Mouse (Mus musculus) hindbrain, embryonic 11.5 days (tissue): ENCODE results near the gene Kif5c. TPM values are rescaled to one million over a fixed set of nuclear protein-coding genes. Genes with fewer than 3 reads are reported as not detected.

Source experiments
- ATAC-seq: fragments of 200-750 bp; cut with Nextera tagmentation; 2 replicates; pipeline ENCODE4 v1.8.0; 2017; ENCODE audit warnings: mild to moderate bottlenecking, moderate TSS enrichment, moderate library complexity; ENCODE audit not compliant: low FRiP score
- DNase-seq: peaks from one replicate; pipeline ENCODE4 v3.0.0-alpha.2; 2015; ENCODE audit warnings: low spot score
- H3K27ac ChIP-seq: fragments of 300-500 bp; sonication (generic); 2 replicates; pipeline ENCODE4 v1.5.1; 2014; ENCODE audit warnings: mild to moderate bottlenecking, low read depth, low read length
- H3K27me3 ChIP-seq: fragments of 300-500 bp; sonication (generic); 2 replicates; pipeline ENCODE4 v1.6.1; 2014; ENCODE audit warnings: mild to moderate bottlenecking, low read length, moderate library complexity, mixed read lengths; ENCODE audit not compliant: control insufficient read depth, insufficient read depth
- H3K36me3 ChIP-seq: fragments of 300-500 bp; sonication (generic); 2 replicates; pipeline ENCODE4 v1.6.1; 2014; ENCODE audit warnings: mild to moderate bottlenecking, low read length, moderate library complexity, mixed read lengths; ENCODE audit not compliant: control insufficient read depth, insufficient read depth
- H3K4me1 ChIP-seq: fragments of 300-500 bp; sonication (generic); replicated peaks from 2 replicates; pipeline ENCODE4 v1.6.1; 2014; ENCODE audit warnings: low read length, mixed read lengths; ENCODE audit not compliant: control insufficient read depth, insufficient read depth
- H3K4me2 ChIP-seq: fragments of 300-500 bp; sonication (generic); replicated peaks from 2 replicates; pipeline ENCODE4 v1.6.1; 2014; ENCODE audit warnings: mild to moderate bottlenecking, low read depth, low read length
- H3K4me3 ChIP-seq: fragments of 300-500 bp; sonication (generic); 2 replicates; pipeline ENCODE4 v1.5.1; 2014; ENCODE audit warnings: low read depth, low read length
- H3K9ac ChIP-seq: fragments of 300-500 bp; sonication (generic); 2 replicates; pipeline ENCODE4 v1.6.1; 2014; ENCODE audit warnings: low read depth, low read length
- H3K9me3 ChIP-seq: fragments of 300-500 bp; sonication (generic); 2 replicates; pipeline ENCODE4 v1.6.1; 2016; ENCODE audit warnings: low read length; ENCODE audit not compliant: control insufficient read depth
- WGBS: fragments of 180-500 bp; shearing (Covaris S2); extraction: QIAGEN DNeasy Blood & Tissue Kit; methylation state at CpG from one replicate; pipeline ENCODE4 v1.1.7; 2014; 5-methylcytosine and 5-hydroxymethylcytosine counted together
- polyA plus RNA-seq: library from polyadenylated mRNA; unstranded; fragments of >200 nt; fragmentation: Nextera tagmentation; extraction: Ambion mirVana; gene quantifications from 2 replicates; pipeline ENCODE4 v1.2.1, GENCODE M21; 2014

The Kif5c gene
- polyA plus RNA-seq, 1 experiment from 2014 or later, result 112 TPM

DNA sequence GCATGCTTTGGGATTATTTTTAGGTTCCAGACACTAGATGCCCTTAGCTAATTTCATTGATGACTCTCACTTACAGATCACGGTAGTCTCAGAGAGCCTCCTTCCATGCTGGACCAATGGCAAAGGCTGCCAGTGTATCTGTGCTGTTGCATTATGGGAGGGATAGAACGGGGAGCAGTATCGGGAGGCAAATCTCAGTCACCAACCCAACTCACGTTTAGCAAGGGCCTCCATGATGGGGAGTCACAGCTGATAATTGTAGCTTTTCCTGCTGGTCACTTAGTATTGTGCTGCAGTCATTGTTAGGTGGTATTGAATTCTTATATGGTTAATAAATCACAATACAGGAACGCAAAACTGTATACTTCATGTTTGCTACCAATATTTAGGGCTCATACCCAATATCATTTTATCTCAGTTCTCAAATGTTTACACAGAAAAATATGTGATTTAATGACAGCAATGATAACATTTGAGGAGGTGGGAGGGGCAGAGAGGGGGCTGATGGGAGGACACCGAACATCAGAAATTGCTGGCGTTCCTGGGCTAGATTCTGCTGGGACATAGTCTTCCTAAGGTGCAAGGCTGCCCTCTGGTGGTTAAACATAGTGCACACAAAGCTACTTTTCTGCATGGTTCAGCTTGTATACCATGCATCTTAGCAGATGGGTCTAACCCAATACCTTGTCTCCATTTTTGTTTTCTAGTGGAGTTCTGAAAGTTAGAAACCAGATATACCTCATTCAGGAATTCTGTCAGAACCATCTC, 115.1 kb downstream of the Kif5c start:
- H3K36me3 ChIP-seq, result peaks cover 12% of the 10 kb centered on the region; the same call in 1 of the 2 replicates

GRCm38 (mm10) chr2:49735386-49735785, 116.3 kb downstream of the Kif5c start:
- H3K4me2 ChIP-seq, result no peak overlapping the region
- no peaks in the 10 kb centered on the region for H3K27me3 ChIP-seq
- ATAC-seq (no peak), DNase-seq (no peak)
- H3K36me3 ChIP-seq, result peaks cover 9% of the 10 kb centered on the region; the same call in 1 of the 2 replicates
- H3K4me3 ChIP-seq, result no peak overlapping the region
- no peaks in the 10 kb centered on the region for H3K4me1 ChIP-seq
- 90% methylated on average over 13 of the region's 13 CpGs for WGBS
- H3K9me3 ChIP-seq, result no peaks in the 10 kb centered on the region
- no peak overlapping the region for H3K9ac ChIP-seq
- no peak overlapping the region for H3K27ac ChIP-seq

More for the DNA sequence above, 115.1 kb downstream of the Kif5c start:
- ATAC-seq (peak; percentile 71), DNase-seq (peak; percentile 86)
- H3K9ac ChIP-seq, result no peak overlapping the region
- no peaks in the 10 kb centered on the region for H3K27me3 ChIP-seq
- 60% methylated on average over 7 of the region's 7 CpGs for WGBS
- H3K27ac ChIP-seq, result no peak overlapping the region
- H3K4me1 ChIP-seq, result no peaks in the 10 kb centered on the region
- no peak overlapping the region for H3K4me2 ChIP-seq
- H3K4me3 ChIP-seq, result no peak overlapping the region
- no peaks in the 10 kb centered on the region for H3K9me3 ChIP-seq

- Histone ChIP-seq H3K27me3 (no peaks in the 10 kb centered on the region), H3K9ac (no peak overlapping the region), H3K9me3 (no peaks in the 10 kb centered on the region), H3K4me1 (no peaks in the 10 kb centered on the region), H3K4me3 (no peak overlapping the region), H3K27ac (no peak overlapping the region), H3K36me3 (peaks cover 6% of the 10 kb centered on the region; the same call in 1 of the 2 replicates), H3K4me2 (no peak overlapping the region)
- DNase-seq (no peak), ATAC-seq (no peak)
- 90% methylated on average over 5 of the region's 5 CpGs for WGBS
Observed at GRCm38 (mm10) chr2:49739046-49739445, 119.9 kb downstream of the Kif5c start.

GRCm38 (mm10) chr2:49741026-49741425, 121.9 kb downstream of the Kif5c start:
- no peaks in the 10 kb centered on the region for H3K4me1 ChIP-seq
- no peak overlapping the region for H3K27ac ChIP-seq
- no peak overlapping the region for H3K4me3 ChIP-seq
- peaks cover 2% of the 10 kb centered on the region; the same call in 1 of the 2 replicates for H3K36me3 ChIP-seq
- no peak for ATAC-seq
- DNase-seq, result no peak
- WGBS, result 71% methylated on average over 6 of the region's 6 CpGs
- no peak overlapping the region for H3K4me2 ChIP-seq
- H3K9me3 ChIP-seq, result no peaks in the 10 kb centered on the region
- H3K27me3 ChIP-seq, result no peaks in the 10 kb centered on the region
- no peak overlapping the region for H3K9ac ChIP-seq

GRCm38 (mm10) chr2:49741895-49742734, 123.0 kb downstream of the Kif5c start:
- no peak for ATAC-seq

DNA sequence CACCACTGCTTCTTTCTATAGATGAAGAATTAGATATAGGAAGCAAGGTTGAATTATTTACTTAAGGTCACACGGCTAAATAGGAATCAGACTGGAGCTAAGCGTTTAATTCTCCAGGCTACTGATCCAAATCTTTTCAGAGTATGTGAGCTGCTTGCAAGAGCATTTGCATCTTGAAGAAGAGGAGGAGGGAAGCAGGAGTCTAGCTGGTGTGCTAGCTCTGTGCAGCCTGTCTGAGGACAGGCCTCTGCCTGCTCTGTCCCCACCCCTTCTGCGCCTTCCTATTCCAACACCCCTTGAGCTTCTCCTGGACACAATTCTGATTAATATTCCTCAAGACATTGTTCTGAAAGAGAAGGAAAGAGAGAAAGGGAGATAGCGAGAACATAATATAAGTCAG, 123.8 kb downstream of the Kif5c start:
- DNase-seq, result no peak
- H3K9me3 ChIP-seq, result no peaks in the 10 kb centered on the region
- no peak for ATAC-seq
- no peak overlapping the region for H3K9ac ChIP-seq
- H3K27me3 ChIP-seq, result no peaks in the 10 kb centered on the region
- H3K36me3 ChIP-seq, result peaks cover 2% of the 10 kb centered on the region; the same call in 1 of the 2 replicates
- no peak overlapping the region for H3K27ac ChIP-seq
- 79% methylated on average over 4 of the region's 4 CpGs for WGBS
- no peak overlapping the region for H3K4me2 ChIP-seq
- H3K4me1 ChIP-seq, result no peaks in the 10 kb centered on the region
- no peak overlapping the region for H3K4me3 ChIP-seq

More at GRCm38 (mm10) chr2:49741895-49742734, 123.0 kb downstream of the Kif5c start:
- 79% methylated on average over 16 of the region's 16 CpGs for WGBS
- H3K4me3 ChIP-seq, result no peak overlapping the region
- no peak overlapping the region for H3K4me2 ChIP-seq
- H3K4me1 ChIP-seq, result no peaks in the 10 kb centered on the region
- DNase-seq, result no peak
- H3K9ac ChIP-seq, result no peak overlapping the region
- H3K27me3 ChIP-seq, result no peaks in the 10 kb centered on the region
- H3K9me3 ChIP-seq, result no peaks in the 10 kb centered on the region
- H3K27ac ChIP-seq, result no peak overlapping the region
- H3K36me3 ChIP-seq, result peaks cover 2% of the 10 kb centered on the region; the same call in 1 of the 2 replicates

- H3K27me3 ChIP-seq, result no peaks in the 10 kb centered on the region
- peaks cover under 1% of the 10 kb centered on the region; the same call in 1 of the 2 replicates for H3K36me3 ChIP-seq
- H3K4me3 ChIP-seq, result no peak overlapping the region
- ATAC-seq, result no peak
- 78% methylated on average over 6 of the region's 6 CpGs for WGBS
- no peak overlapping the region for H3K4me2 ChIP-seq
- no peak overlapping the region for H3K27ac ChIP-seq
- no peaks in the 10 kb centered on the region for H3K4me1 ChIP-seq
- H3K9me3 ChIP-seq, result no peaks in the 10 kb centered on the region
- DNase-seq, result no peak
- H3K9ac ChIP-seq, result no peak overlapping the region
Observed at GRCm38 (mm10) chr2:49743775-49744174, 124.7 kb downstream of the Kif5c start.

- DNase-seq, result no peak
Observed at GRCm38 (mm10) chr2:49744251-49745093, 125.4 kb downstream of the Kif5c start.

More at GRCm38 (mm10) chr2:49744251-49745093, 125.4 kb downstream of the Kif5c start:
- Histone ChIP-seq H3K4me1 (no peaks in the 10 kb centered on the region), H3K4me3 (no peak overlapping the region), H3K27ac (no peak overlapping the region; the same call in 1 of the 2 replicates), H3K36me3 (0 out of 2 replicates have a peak, but pooled peaks cover 1% of the 10 kb centered on the region), H3K27me3 (no peaks in the 10 kb centered on the region), H3K9ac (no peak overlapping the region), H3K4me2 (no peak overlapping the region), H3K9me3 (no peaks in the 10 kb centered on the region)
- 73% methylated on average over 11 of the region's 11 CpGs for WGBS
- ATAC-seq, result no peak
